Mouse (Mus musculus) adrenal gland, adult 8-10 months (tissue): ENCODE results near the gene Ncapd2. TPM values are rescaled to one million over a fixed set of nuclear protein-coding genes. Genes with fewer than 3 reads are reported as not detected.

ENCODE experiments used
- DNase-seq: peaks from one replicate; pipeline ENCODE4 v3.0.0; 2022
- total RNA-seq, 4 experiments: library from RNA; stranded (reverse); gene quantifications; 2 replicates each; pipeline ENCODE4 v1.2.4; 2022

Ncapd2 gene
- total RNA-seq, 4 experiments from 2014 or later = 10.6 to 40.2 (median 26.6) TPM

DNA sequence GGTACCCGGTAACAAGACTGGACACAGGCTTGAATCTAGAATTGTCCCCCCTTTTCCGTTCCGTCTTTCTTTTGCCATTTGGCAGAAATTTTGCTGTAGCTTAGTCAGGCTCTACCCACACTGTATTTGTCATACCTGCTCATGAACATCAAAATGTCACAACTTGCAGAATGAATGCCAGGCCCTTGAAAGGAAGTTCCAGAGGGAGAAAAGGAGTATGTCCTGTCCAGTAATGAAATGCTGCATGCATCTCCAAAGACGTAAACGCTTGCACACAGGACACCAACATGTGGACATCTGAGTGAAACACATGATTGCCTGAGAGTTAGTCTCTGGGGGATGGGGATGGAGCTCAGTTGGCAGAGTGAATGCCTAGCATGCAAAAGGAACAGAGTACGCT is 22.2 kb upstream of the Ncapd2 start:
- no peak for DNase-seq

- no peak for DNase-seq
Measured at GRCm38 (mm10) chr6:125213129-125213528, 21.6 kb upstream of the Ncapd2 start.

GRCm38 (mm10) chr6:125212621-125213020 is 21.1 kb upstream of the Ncapd2 start:
- DNase-seq = no peak

DNA sequence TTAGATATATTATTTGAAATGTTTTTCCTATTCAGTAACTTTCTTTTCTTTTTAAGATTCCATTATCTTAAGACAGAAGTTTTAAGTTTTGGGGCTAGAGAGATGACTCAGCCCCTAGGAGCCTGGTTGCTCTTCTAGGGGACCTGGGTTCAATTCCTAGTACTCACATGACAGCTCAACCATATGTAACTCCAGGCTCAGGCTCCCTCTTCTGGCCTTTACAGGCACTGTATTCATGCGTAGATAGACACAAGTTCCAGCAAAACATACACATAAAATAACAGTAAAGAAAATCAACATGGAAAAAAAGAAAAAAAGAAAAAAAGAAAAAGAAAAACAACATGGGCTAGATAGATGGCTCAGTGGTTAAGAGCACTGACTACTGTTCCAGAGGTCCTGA is 18.9 kb upstream of the Ncapd2 start:
- no peak for DNase-seq

DNA sequence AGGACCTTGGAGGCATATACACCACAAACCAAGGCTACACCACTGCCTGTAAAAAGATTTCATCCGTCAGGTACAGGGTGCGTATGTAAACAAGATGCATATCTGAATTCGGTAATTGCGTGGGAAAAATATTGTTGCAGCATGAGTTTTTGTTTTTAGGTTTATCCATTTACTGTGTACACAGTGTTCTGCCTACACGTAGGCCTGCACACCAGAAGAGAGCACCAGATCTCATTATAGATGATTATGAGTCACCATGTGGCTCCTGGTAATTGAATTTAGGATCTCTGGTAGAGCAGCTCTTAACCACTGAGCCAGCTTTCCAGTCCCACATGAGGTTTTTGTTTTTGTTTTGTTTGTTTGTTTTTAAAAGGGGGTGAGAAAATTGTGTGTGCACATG is 5.7 kb upstream of the Ncapd2 start:
- DNase-seq = no peak

- DNase-seq = no peak
Measured at GRCm38 (mm10) chr6:125196301-125196700, 4.8 kb upstream of the Ncapd2 start.

DNA sequence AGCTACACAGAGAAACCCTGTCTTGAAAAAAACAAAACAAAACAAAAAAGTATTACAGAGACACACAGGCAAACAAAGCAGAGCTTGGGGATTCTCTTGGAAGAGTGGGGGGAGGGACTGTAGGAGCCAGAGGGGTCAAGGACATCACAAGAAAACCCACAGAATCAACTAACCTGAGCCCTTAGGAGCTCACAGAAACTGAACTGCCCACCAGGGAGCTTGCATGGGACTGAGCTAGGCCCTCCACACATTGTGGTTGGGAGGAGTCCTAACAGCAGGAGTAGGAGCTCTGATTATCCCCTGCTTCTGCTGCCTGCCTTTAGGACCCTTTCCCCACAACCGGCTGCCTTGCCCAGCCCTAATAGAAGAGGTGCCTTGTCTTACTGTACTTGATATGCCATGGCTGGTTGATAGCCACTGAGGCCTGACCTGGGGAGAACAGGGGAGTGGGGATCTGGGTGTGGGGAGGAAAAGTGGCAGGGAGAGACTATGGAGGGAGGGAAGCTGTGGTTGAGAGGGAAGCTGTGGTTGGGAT is 4.1 kb upstream of the Ncapd2 start:
- DNase-seq = no peak

DNA sequence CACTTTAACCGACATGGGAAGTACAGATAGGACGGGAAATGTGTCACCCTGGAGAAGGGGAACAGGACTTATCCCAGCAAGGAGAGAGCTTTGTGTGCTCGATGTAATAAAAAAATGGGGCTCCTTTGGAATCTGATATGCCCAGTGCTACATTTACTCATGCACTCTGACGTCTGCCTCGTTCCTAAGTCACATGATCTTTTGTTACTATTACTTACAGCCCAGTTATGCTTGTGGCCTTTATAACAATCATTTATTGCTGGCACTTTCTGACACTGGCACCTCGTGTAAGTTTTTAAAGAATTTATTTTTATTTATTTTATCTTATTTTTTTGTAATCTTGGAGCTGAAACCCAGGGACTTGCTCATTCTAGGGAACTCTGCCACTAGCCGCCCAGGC is 1.9 kb upstream of the Ncapd2 start:
- no peak for DNase-seq

- DNase-seq = no peak
Measured at GRCm38 (mm10) chr6:125192841-125193240, 1.3 kb upstream of the Ncapd2 start.

GRCm38 (mm10) chr6:125192016-125192714 is 664 bp upstream of the Ncapd2 start:
- DNase-seq = peak; percentile 91

DNA sequence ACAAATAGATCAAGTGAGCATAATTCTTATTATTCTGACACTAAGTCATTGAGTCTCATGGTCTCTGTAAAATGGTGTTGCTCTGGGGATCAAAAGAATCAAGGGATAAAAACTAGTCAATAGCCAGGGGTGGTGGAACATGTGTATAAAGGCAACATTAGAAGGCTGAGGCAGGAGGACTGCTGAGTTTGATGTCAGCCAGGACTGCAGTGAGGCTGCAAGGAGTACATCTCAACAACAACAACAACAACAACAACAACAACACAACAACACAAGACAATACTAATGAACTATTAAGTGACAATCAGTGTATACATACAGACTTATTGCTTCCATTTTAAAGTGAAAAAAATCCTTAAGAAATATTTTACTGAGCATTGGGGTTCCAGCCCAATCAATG is 685 bp downstream of the Ncapd2 start:
- DNase-seq = no peak

GRCm38 (mm10) chr6:125186203-125186602 is 5.3 kb downstream of the Ncapd2 start:
- DNase-seq = no peak

- DNase-seq = no peak
Measured at GRCm38 (mm10) chr6:125182133-125182532, 9.4 kb downstream of the Ncapd2 start.

GRCm38 (mm10) chr6:125179601-125180000 is 11.9 kb downstream of the Ncapd2 start:
- no peak for DNase-seq

DNA sequence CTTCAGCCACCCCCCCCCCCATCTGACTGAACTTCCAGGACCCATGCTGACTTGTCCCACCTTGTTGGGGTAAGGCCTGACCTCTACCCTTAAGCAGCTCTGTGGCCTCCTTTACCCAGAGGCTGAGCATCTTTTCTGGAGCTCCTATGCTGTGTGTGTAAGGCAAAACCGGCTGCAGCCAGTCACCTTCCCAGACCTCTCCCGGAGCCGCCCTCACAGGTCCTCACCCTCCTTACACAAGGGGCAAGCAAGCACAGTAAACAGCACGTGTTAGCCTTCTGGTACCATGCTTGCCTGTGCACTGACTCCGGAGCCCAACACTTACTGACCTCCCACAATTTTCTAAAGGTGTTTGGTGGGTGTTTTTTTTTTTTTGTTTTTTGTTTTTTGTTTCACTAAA is 16.0 kb downstream of the Ncapd2 start:
- no peak for DNase-seq

GRCm38 (mm10) chr6:125173256-125173655 is 18.2 kb downstream of the Ncapd2 start:
- DNase-seq = peak; percentile 71

- no peak for DNase-seq
Measured at GRCm38 (mm10) chr6:125172474-125172873, 19.0 kb downstream of the Ncapd2 start.

DNA sequence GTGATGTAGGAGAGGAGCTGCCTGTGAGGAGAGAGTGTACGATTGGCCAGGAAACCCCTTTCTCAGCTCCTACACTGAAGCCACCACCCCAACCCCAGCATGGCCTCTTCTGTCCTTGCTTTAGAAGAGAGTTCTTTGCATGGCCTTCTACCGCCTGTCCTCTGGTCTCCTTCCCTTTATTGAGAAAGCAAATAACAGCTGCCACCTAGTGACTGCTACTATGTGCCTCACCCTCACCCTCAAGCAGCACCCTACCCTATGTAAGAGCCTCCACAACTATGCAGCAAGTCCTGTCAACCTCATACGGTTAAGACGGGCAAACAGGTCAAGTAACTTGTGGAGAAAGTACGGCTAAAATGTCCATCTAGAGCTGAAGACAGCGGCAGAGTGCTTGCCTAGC is 21.3 kb downstream of the Ncapd2 start:
- DNase-seq = no peak

- no peak for DNase-seq
Measured at GRCm38 (mm10) chr6:125168086-125168485, 23.4 kb downstream of the Ncapd2 start.

GRCm38 (mm10) chr6:125166861-125167650 is 24.4 kb downstream of the Ncapd2 start:
- peak; percentile 59 for DNase-seq

- peak; percentile 90 for DNase-seq
Measured at GRCm38 (mm10) chr6:125166051-125166751, 25.3 kb downstream of the Ncapd2 start, which contains the start of gene Gapdh. Gapdh (minus strand) TSS chr6:125166467.

- peak; percentile 96 for DNase-seq
Measured at GRCm38 (mm10) chr6:125165328-125165891, 26.1 kb downstream of the Ncapd2 start.
